Mouse (Mus musculus) Muller cell, postnatal 12 days (primary cell): ENCODE data around the gene Id4.
A peak's percentile ranks its signal among the peaks of the same experiment; 100 is the strongest.

Experiments
- DNase-seq: peaks from one replicate; pipeline ENCODE4 v3.0.0-alpha.2; 2015; ENCODE audit errors: inconsistent ontology term

The Id4 gene

GRCm38 (mm10) chr13:48260690-48261278 lies at the start of gene Id4:
Gene Id4 (plus strand): TSS chr13:48261228.
- DNase-seq, result peak; percentile 99

DNA sequence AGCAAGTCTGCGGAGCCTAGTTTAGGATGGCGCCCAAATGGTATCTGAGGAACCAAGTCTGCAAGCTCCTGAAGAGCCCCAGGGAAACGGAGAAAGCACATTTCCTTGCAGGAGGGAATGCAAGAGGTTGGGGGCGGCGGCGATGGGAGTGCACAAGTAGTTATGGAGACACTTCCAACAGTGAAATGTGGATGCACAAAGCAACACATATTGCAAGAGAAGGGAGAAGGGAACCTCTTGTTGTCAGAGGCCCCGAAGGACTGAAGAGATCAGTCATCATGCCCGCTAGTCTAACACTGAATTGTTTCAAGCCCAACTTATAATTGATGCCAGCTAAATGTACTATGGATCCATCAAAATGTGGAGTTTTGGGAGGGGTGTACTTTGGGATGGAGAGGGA lies 33.9 kb upstream of the Id4 start:
- peak; percentile 22 for DNase-seq

DNA sequence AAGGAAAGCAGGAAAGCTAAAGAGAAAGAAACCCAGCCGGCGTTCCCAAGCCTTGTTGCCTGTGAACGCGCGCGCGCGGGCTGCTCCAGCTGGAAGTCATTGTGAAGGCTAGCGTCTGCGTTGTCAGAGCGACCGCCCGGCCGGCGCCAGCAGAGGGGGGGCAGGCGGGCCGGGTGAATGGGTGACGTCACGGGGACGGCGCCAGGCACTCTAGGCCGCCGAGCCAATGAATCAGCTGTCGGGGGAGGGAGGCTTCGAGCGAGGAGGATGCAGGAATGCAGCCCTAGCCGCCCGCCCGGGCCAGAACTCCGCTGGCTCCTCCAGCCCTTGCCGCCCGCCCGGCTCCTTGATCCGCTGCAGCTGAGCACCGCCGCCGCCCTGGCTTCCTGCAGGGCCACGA lies 33.3 kb upstream of the Id4 start:
- DNase-seq, result peak; percentile 99

DNA sequence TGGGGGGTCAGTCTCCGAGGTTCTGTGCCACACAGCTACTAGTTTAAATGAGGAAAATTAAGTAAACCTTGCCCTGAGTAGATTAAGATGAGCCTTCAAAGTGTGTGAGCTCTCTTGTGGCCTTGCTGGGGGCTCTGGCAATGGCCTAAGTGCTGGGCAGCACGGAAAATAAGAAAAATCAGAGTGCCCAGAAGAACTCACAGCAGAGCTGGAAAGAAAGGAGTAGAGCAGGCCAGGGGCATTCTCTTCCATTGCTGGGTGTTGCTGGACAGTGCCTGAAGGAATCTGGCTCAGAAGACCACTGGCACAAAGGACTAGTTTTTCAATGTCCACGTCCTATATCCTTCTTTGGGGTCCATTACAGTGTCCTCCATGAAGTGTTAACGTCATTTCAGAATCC lies 32.9 kb upstream of the Id4 start:
- no peak for DNase-seq

- DNase-seq, result peak; percentile 14
These were observed 30.0 kb upstream of the Id4 start for GRCm38 (mm10) chr13:48230996-48231395.

DNA sequence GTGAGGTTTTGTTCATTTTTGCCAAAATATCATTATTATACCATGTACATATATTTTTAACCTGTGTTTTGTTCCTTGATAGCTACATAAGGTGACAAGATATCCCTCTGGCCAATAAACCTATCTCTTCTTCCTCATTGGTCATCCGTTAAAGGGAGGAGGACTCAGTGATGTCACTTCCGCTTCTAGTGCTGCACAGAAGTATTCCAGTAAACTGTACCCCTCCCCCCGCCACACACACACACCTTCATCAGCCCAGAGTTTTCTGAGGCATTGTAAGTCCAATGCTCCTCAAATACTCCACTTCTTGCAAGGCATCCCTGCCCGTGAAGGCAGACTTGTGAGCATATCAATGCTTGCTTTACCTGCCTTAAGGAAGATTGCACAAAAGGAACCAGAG lies 24.6 kb upstream of the Id4 start:
- DNase-seq, result no peak

DNA sequence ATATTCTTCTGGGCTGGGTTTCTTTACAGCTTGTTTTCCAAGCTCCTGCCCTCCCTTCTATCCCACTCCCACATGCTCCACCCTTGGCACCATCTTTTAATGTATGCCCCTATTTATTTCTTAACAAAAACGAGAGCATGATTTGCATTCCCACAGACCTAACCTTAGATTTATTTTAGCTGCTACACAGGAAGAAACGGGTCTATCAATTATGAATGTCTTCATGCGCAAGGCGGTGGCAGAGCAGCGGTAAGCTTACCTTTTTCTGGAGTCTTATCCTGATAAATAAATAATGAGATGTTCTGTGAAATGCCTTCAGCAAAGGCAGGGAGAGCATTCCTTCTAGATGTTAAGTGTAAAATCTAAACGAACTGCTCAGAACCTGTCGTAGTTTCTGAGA lies 24.2 kb upstream of the Id4 start:
- no peak for DNase-seq

DNA sequence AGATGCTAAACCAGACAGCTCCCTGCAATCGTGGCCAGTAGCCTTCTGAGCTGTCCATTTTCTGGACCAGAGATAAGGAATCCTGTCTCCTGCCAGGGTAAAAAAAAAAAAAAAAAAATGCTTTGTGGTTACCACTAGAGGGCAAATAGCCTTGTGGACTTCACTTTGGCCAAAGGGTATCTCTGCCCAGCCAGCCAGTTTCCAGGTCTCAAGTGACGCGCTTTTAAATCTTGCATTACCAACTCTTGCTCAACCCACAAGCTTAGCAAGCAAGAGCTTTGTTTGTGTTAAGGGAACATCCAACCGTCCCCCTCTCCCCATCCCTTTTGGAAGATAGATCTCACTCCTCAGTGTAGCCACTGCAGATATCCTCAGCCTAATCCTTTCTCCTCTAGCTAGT lies 23.5 kb upstream of the Id4 start:
- peak; percentile 44 for DNase-seq

DNA sequence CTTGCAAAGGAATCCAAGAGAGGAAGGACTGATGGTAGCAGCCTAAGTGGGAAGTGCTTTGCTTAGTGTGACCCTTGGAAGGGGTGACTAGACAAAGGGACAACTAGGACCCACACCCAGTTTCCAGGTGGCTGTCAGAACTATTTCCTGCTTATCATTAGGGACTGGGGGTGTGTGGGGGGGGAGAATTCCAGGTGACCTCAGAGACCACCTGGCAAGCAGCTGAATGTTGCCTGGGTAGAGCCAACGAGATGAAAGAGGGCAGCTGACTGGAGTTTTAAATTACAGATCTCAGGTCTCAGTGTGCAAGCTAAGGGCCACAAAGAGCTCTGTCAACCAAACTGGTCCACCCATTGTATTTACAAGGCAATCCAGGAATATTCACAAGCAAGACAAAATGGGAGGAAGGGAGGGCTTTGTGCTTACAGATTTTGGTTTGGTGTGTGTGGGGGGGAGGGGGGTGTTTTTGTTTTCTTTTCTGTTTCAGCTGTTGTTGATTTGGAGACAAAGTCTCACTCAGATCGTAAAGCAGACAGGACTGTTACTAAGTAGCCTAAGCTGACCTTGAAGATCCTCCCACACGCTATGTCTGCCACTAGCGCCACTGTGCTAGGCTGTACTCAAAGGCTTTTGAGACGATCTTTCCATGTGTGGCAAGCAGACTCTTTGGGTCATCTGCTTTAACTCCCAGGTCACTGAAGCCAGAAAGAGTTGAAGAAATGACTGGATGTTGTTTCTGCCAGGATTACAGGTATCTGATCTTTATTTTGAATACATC lies 15.6 kb upstream of the Id4 start:
- DNase-seq, result no peak

- no peak for DNase-seq
These were observed 8.5 kb upstream of the Id4 start for GRCm38 (mm10) chr13:48252559-48252958.

DNA sequence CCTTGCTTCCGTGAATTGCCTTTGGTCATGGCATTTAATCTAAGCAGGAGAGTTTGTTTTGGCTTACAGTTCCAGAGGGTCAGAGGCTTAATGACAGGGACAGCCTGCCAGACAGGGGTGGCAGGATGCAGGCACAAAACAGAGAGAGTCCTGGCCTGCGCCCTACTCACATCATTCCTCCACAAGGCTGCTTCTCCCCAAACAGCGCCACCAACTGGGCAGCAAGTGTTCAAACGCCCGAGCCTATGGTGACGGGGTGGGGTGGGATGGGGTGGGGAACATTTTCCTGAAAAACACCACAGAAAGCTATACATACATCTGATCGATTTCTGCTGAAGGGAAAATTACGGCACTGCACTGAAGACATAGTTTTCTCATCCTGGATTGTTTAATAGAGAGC lies 6.0 kb upstream of the Id4 start:
- no peak for DNase-seq

GRCm38 (mm10) chr13:48261341-48262221 lies 553 bp downstream of the Id4 start:
- peak; percentile 68 for DNase-seq

- DNase-seq, result peak; percentile 60
These were observed 1.5 kb downstream of the Id4 start for GRCm38 (mm10) chr13:48262451-48262969.

GRCm38 (mm10) chr13:48265029-48265428 lies 4.0 kb downstream of the Id4 start:
- no peak for DNase-seq

DNA sequence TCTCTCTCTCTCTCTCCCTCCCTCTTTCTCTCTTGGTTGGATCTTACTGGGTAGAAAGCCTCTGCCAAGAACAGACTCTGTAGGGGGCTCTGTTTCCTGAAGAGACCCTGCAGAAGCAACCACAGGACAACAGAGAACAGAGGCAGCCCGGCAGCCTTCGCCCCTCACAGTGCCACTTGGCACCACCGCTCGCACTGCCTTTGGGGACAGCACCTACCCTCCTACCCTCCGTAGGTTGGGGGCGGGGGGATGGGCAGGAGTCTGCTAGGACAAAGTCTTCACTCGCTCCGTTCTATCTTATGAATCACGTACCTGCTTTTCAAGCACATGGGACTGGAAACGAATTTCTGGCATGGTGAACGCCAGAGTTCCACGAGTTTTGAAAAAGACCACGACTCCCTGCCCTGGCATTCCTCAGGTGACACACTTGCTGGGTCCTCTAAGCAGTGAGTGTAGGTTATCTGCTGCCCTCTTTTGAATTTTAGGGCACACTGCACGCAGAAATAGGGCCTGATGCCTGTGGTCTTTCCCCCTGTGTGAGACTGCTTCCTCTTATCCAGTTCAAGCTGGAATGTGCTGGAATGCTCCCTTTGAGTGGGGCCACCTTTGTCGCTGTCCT lies 12.5 kb downstream of the Id4 start:
- DNase-seq, result peak; percentile 65

- DNase-seq, result no peak
These were observed 13.1 kb downstream of the Id4 start for GRCm38 (mm10) chr13:48274107-48274506.

DNA sequence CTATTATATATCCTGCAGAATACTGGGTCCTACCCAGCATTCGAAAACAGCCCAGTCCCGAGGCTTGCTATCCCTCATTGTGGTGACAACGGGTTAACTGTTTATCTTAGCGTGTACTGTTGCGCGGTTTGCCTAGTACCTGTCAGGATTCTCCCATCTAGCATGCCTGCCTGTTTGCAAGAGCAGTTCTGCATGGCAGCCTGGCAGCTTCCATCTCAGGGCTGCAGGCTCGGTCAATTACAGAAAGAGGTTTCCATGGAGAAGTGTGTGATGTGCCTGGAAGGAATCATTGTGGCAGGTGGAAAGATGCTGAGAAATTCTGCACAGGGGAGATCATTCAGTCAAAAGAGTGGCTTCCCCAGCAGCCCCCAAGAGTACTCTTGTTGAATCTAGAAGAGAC lies 16.0 kb downstream of the Id4 start:
- DNase-seq, result no peak

DNA sequence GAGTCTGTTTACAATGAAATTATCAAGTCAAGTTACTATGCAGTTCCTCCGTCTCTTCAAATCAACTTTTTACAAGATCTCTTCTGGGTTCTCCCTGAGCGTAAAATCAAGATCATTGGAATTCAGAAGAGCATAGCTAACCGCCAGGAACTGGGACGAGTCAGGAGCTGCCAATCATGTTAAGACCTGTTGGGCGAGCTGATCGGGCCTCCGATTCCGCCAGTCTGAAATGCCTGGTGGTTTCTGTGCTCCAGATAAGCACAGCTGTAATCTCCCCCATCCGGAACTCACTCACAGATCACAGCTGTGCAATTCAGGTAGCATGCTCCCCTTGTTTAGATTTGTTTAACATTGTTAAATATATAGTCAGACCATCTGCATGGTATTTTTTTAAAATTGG lies 23.4 kb downstream of the Id4 start:
- no peak for DNase-seq

GRCm38 (mm10) chr13:48284918-48285693 lies 24.1 kb downstream of the Id4 start:
- DNase-seq, result peak; percentile 29

GRCm38 (mm10) chr13:48290427-48290826 lies 29.4 kb downstream of the Id4 start:
- DNase-seq, result peak; percentile 27

DNA sequence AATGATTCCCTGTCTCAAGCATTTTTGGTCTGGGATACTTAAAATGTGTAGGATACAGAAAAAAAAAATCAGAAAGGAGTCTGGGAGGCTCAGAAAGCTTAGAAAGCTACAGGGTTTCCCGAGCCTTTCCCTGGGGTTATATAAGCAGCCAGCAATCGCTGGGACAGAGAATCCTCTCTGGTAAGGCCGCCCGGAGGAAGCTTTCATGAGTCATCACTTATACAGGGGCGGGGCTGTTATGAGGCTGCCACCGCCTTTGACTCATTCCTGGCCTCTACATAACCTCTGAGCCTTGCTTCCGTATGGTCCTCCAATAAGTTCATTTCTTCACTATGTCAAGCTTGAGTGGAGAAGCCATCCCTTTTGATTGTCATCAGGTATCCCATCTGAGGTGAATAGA lies 53.5 kb downstream of the Id4 start:
- peak; percentile 55 for DNase-seq
